Mouse (Mus musculus) lung, adult 2 months (tissue): ENCODE data around the gene Fbxo21.

Source experiments
- CTCF ChIP-seq: fragments of 200-500 bp; IDR thresholded peaks from 2 replicates; pipeline ENCODE4 v1.5.1; 2011; ENCODE audit warnings: mild to moderate bottlenecking, low read length, control low read depth; ENCODE audit not compliant: insufficient read depth
- POLR2A ChIP-seq: fragments of 200-500 bp; IDR thresholded peaks from 2 replicates; pipeline ENCODE4 v1.6.1; 2011; ENCODE audit warnings: low read depth, mild to moderate bottlenecking, control low read depth, low read length, borderline replicate concordance; ENCODE audit errors: extremely low read depth

GRCm38 (mm10) chr5:118031059-118031458 lies 54.5 kb downstream of the Fbxo21 start:
- TF ChIP-seq CTCF = no peak
- TF ChIP-seq POLR2A = no peak
